Mouse (Mus musculus) CD4-positive naive resting alpha-beta T cell, adult 76 days (primary cell): ENCODE measurements around the gene Gm9046. TPM values are rescaled to one million over a fixed set of nuclear protein-coding genes. Genes with fewer than 3 reads are reported as not detected.

Experiments
- total RNA-seq: library from RNA; stranded (reverse); gene quantifications from one replicate; pipeline ENCODE4 v1.2.4, GENCODE M21; 2023

Gene Gm9046
- total RNA-seq, result not detected

DNA sequence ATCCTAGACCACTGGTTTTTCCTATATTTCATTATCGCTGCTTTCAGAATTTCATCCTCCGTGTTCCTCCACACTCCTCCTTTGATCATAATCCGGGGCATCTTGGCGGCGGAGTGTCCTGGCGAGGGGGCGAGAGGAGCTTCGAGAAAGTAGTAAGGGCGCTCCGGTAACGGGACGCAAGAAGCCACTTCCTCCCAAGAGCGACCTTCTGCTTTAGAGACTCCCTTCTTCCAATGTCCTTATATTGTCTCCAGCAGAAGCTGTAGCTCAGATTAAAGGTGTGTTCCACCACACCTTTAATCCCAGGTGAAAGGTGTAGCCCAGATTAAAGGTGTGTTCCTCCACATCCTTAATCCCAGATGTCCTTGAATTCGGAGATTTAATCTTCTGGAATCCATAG is at the start of gene Gm9046:
Gene Gm9046 (minus strand): TSS at position 101 of the 400 bp plus-strand sequence.

DNA sequence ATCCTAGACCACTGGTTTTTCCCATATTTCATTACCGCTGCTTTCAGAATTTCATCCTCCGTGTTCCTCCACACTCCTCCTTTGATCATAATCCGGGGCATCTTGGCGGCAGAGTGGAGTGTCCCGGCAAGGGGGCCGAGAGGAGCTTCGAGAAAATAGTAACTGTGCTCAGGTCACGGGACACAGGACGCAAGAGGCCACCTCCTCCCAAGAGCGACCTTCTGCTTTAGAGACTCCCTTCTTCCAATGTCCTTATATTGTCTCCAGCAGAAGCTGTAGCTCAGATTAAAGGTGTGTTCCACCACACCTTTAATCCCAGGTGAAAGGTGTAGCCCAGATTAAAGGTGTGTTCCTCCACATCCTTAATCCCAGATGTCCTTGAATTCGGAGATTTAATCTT is 10.9 kb upstream of the Gm9046 start, which contains the start of gene Gm9049:
Gene Gm9049 (minus strand): TSS at position 101 of the 400 bp plus-strand sequence.

DNA sequence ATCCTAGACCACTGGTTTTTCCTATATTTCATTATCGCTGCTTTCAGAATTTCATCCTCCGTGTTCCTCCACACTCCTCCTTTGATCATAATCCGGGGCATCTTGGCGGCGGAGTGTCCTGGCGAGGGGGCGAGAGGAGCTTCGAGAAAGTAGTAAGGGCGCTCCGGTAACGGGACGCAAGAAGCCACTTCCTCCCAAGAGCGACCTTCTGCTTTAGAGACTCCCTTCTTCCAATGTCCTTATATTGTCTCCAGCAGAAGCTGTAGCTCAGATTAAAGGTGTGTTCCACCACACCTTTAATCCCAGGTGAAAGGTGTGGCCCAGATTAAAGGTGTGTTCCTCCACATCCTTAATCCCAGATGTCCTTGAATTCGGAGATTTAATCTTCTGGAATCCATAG is 5.5 kb upstream of the Gm9046 start, which contains the start of gene Gm9048:
Gene Gm9048 (minus strand): TSS at position 101 of the 400 bp plus-strand sequence.

DNA sequence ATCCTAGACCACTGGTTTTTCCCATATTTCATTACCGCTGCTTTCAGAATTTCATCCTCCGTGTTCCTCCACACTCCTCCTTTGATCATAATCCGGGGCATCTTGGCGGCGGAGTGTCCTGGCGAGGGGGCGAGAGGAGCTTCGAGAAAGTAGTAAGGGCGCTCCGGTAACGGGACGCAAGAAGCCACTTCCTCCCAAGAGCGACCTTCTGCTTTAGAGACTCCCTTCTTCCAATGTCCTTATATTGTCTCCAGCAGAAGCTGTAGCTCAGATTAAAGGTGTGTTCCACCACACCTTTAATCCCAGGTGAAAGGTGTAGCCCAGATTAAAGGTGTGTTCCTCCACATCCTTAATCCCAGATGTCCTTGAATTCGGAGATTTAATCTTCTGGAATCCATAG is 5.3 kb downstream of the Gm9046 start, which contains the start of gene Gm9045:
Gene Gm9045 (minus strand): TSS at position 101 of the 400 bp plus-strand sequence.

DNA sequence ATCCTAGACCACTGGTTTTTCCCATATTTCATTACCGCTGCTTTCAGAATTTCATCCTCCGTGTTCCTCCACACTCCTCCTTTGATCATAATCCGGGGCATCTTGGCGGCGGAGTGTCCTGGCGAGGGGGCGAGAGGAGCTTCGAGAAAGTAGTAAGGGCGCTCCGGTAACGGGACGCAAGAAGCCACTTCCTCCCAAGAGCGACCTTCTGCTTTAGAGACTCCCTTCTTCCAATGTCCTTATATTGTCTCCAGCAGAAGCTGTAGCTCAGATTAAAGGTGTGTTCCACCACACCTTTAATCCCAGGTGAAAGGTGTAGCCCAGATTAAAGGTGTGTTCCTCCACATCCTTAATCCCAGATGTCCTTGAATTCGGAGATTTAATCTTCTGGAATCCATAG is 10.7 kb downstream of the Gm9046 start, which contains the start of gene Gm9044:
Gene Gm9044 (minus strand): TSS at position 101 of the 400 bp plus-strand sequence.

DNA sequence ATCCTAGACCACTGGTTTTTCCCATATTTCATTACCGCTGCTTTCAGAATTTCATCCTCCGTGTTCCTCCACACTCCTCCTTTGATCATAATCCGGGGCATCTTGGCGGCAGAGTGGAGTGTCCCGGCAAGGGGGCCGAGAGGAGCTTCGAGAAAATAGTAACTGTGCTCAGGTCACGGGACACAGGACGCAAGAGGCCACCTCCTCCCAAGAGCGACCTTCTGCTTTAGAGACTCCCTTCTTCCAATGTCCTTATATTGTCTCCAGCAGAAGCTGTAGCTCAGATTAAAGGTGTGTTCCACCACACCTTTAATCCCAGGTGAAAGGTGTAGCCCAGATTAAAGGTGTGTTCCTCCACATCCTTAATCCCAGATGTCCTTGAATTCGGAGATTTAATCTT is 16.2 kb downstream of the Gm9046 start, which contains the start of gene Gm9040:
Gene Gm9040 (minus strand): TSS at position 101 of the 400 bp plus-strand sequence.

DNA sequence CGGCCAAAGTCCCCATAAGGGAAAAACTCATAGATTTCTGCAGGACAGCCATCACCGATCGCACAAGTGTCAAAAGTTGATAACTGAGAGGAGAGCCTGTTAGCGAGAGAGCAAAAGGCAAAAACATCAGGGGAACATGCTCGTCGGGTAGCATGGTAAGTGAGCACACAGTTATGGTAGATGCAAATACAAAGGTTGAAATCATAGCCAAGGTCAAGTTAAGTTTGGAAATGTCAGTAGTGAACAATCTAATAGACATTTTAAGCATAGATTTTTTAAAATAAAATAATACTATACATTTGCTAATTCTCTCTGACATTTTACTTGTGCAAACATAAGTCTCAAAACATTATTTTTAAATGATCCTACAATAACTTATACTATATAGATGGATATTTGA is 48.1 kb downstream of the Gm9046 start, which contains the start of gene Iltifb:
Gene Iltifb (minus strand): TSS at position 101 of the 400 bp plus-strand sequence.

Other genes with a start within 250 kb of the Gm9046 start
- gene Mdm1, start 201.4 kb downstream of the Gm9046 start, total RNA-seq, result 10.8 TPM
- not detected for gene Il22, start 138.3 kb downstream of the Gm9046 start, total RNA-seq
- gene Gm32717, start 102.5 kb downstream of the Gm9046 start, total RNA-seq, result 0.64 TPM
- 0.64 TPM for gene Gm32802, start 84.6 kb downstream of the Gm9046 start, total RNA-seq
- not detected for gene Iltifb, start 48.2 kb downstream of the Gm9046 start, total RNA-seq
- gene Gm9040, start 16.3 kb downstream of the Gm9046 start, total RNA-seq, result not detected
- not detected for gene Gm9044, start 10.8 kb downstream of the Gm9046 start, total RNA-seq
- not detected for gene Gm9045, start 5.4 kb downstream of the Gm9046 start, total RNA-seq
- not detected for gene Gm9048, start 5.4 kb upstream of the Gm9046 start, total RNA-seq
- not detected for gene Gm9049, start 10.8 kb upstream of the Gm9046 start, total RNA-seq
- 2.1 TPM for gene Ifng, start 97.8 kb upstream of the Gm9046 start, total RNA-seq